Mouse (Mus musculus) liver, adult 2 months (tissue): Measurements from ENCODE around the gene Btbd10. TPM values are rescaled to one million over a fixed set of nuclear protein-coding genes. Genes with fewer than 3 reads are reported as not detected.

Experiments used
- DNase-seq: peaks from one replicate; pipeline ENCODE4 v3.0.0-alpha.2; 2011; ENCODE audit warnings: low read depth, low spot score; ENCODE audit errors: extremely low read depth
- H3K27ac ChIP-seq: fragments of 200-500 bp; replicated peaks from 2 replicates; pipeline ENCODE4 v1.5.1; 2012; ENCODE audit warnings: low read depth, mild to moderate bottlenecking, control low read depth, inconsistent platforms, low read length; ENCODE audit not compliant: insufficient read depth
- H3K27me3 ChIP-seq: fragments of 200-500 bp; 2 replicates; pipeline ENCODE4 v1.6.1; 2012; ENCODE audit warnings: mild to moderate bottlenecking, moderate library complexity, low read length, inconsistent platforms; ENCODE audit not compliant: control insufficient read depth, insufficient read depth
- H3K36me3 ChIP-seq: fragments of 200-500 bp; 2 replicates; pipeline ENCODE4 v1.6.1; 2012; ENCODE audit warnings: low read length, inconsistent platforms; ENCODE audit not compliant: control insufficient read depth, insufficient read depth
- H3K4me1 ChIP-seq: fragments of 200-500 bp; 2 replicates; pipeline ENCODE4 v1.6.1; 2011; ENCODE audit warnings: low read length; ENCODE audit not compliant: control insufficient read depth, insufficient read depth
- H3K4me3 ChIP-seq: fragments of 200-500 bp; 2 replicates; pipeline ENCODE4 v1.5.1; 2011; ENCODE audit warnings: low read depth, mild to moderate bottlenecking, control low read depth, low read length, moderate library complexity; ENCODE audit not compliant: insufficient read depth
- H3K79me2 ChIP-seq: fragments of 200-500 bp; 2 replicates; pipeline ENCODE4 v1.6.1; 2012; ENCODE audit warnings: inconsistent platforms, mild to moderate bottlenecking, low read length, moderate library complexity; ENCODE audit not compliant: control insufficient read depth, insufficient read depth
- H3K9ac ChIP-seq: fragments of 200-500 bp; 2 replicates; pipeline ENCODE4 v1.6.1; 2012; ENCODE audit warnings: low read depth, mild to moderate bottlenecking, control low read depth, inconsistent platforms, low read length
- CTCF ChIP-seq: fragments of 200-500 bp; IDR thresholded peaks from 2 replicates; pipeline ENCODE4 v1.5.1; 2011; ENCODE audit warnings: low read depth, low read length, control low read depth
- POLR2A ChIP-seq: fragments of 200-500 bp; IDR thresholded peaks from 2 replicates; pipeline ENCODE4 v1.6.1; 2011; ENCODE audit warnings: low read length, control low read depth; ENCODE audit not compliant: insufficient read depth; ENCODE audit errors: extremely low read depth
- WGBS: fragments of 180-500 bp; shearing (Covaris S2); methylation state at CpG from one replicate; pipeline ENCODE4 v1.1.7; 2018; 5-methylcytosine and 5-hydroxymethylcytosine counted together
- polyA plus RNA-seq: library from polyadenylated mRNA; depleted of rRNA; stranded (reverse); fragments of >200 nt; gene quantifications from 2 replicates; pipeline ENCODE4 v1.2.3, GENCODE M21; 2012
- total RNA-seq: library from RNA; depleted of rRNA; stranded (reverse); fragments of >200 nt; gene quantifications from 2 replicates; pipeline ENCODE4 v1.2.3, GENCODE M21; 2014

The Btbd10 gene
- total and polyA plus RNA-seq, 2 experiments, result 2.1 to 2.7 TPM

- Histone ChIP-seq H3K79me2 (no peaks in the 10 kb centered on the region), H3K36me3 (peaks cover 1% of the 10 kb centered on the region; the same call in 1 of the 2 replicates), H3K27me3 (no peaks in the 10 kb centered on the region), H3K9ac (no peak overlapping the region), H3K4me1 (peaks cover 3% of the 10 kb centered on the region; the same call in 1 of the 2 replicates), H3K27ac (no peak overlapping the region), H3K4me3 (no peak overlapping the region)
- TF ChIP-seq CTCF (no peak), POLR2A (no peak)
- WGBS, result 95% methylated on average over 4 of the region's 4 CpGs
- no peak for DNase-seq
These were observed 1.8 kb downstream of the Btbd10 start for GRCm38 (mm10) chr7:113367440-113367839.

GRCm38 (mm10) chr7:113349089-113349488 is 20.1 kb downstream of the Btbd10 start:
- no peaks in the 10 kb centered on the region for H3K79me2 ChIP-seq
- DNase-seq, result no peak
- no peak overlapping the region for H3K4me3 ChIP-seq
- no peak overlapping the region for H3K27ac ChIP-seq
- WGBS, result 97% methylated on average over 1 of the region's 1 CpGs
- H3K9ac ChIP-seq, result no peak overlapping the region
- H3K27me3 ChIP-seq, result no peaks in the 10 kb centered on the region
- no peak for TF ChIP-seq POLR2A
- TF ChIP-seq CTCF, result no peak
- H3K36me3 ChIP-seq, result no peaks in the 10 kb centered on the region
- H3K4me1 ChIP-seq, result no peaks in the 10 kb centered on the region

GRCm38 (mm10) chr7:113347694-113348093 is 21.5 kb downstream of the Btbd10 start:
- Histone ChIP-seq H3K36me3 (no peaks in the 10 kb centered on the region), H3K4me3 (no peak overlapping the region), H3K27me3 (no peaks in the 10 kb centered on the region), H3K79me2 (no peaks in the 10 kb centered on the region), H3K9ac (no peak overlapping the region), H3K4me1 (no peaks in the 10 kb centered on the region), H3K27ac (no peak overlapping the region)
- no peak for DNase-seq
- TF ChIP-seq CTCF, result no peak
- no peak for TF ChIP-seq POLR2A
- WGBS, result 92% methylated on average over 2 of the region's 2 CpGs

- Histone ChIP-seq H3K9ac (no peak overlapping the region), H3K27me3 (no peaks in the 10 kb centered on the region), H3K27ac (no peak overlapping the region), H3K4me3 (no peak overlapping the region), H3K36me3 (no peaks in the 10 kb centered on the region), H3K79me2 (no peaks in the 10 kb centered on the region), H3K4me1 (no peaks in the 10 kb centered on the region)
- no peak for DNase-seq
- WGBS, result 41% methylated on average over 4 of the region's 4 CpGs
- no peak for TF ChIP-seq CTCF
- TF ChIP-seq POLR2A, result no peak
These were observed 21.9 kb downstream of the Btbd10 start for GRCm38 (mm10) chr7:113347271-113347670.

GRCm38 (mm10) chr7:113335250-113335649 is 33.9 kb downstream of the Btbd10 start:
- H3K36me3 ChIP-seq, result no peaks in the 10 kb centered on the region; the same call in 1 of the 2 replicates
- 95% methylated on average over 8 of the region's 8 CpGs for WGBS
- H3K79me2 ChIP-seq, result no peaks in the 10 kb centered on the region
- no peak overlapping the region for H3K27ac ChIP-seq
- H3K9ac ChIP-seq, result no peak overlapping the region
- DNase-seq, result no peak
- no peaks in the 10 kb centered on the region for H3K27me3 ChIP-seq
- H3K4me1 ChIP-seq, result no peaks in the 10 kb centered on the region
- H3K4me3 ChIP-seq, result no peak overlapping the region
- TF ChIP-seq POLR2A (no peak), CTCF (no peak)

GRCm38 (mm10) chr7:113334036-113334435 is 35.2 kb downstream of the Btbd10 start:
- H3K4me3 ChIP-seq, result no peak overlapping the region
- H3K79me2 ChIP-seq, result no peaks in the 10 kb centered on the region
- H3K9ac ChIP-seq, result no peak overlapping the region
- no peaks in the 10 kb centered on the region; the same call in 1 of the 2 replicates for H3K36me3 ChIP-seq
- no peaks in the 10 kb centered on the region for H3K4me1 ChIP-seq
- H3K27me3 ChIP-seq, result no peaks in the 10 kb centered on the region
- no peak for TF ChIP-seq CTCF
- no peak for TF ChIP-seq POLR2A
- H3K27ac ChIP-seq, result no peak overlapping the region
- no peak for DNase-seq
